Mouse (Mus musculus) adrenal gland, adult 2 months (tissue): ENCODE data around the gene Krtap3-3. TPM values are rescaled to one million over a fixed set of nuclear protein-coding genes. Genes with fewer than 3 reads are reported as not detected.

Experiments
- polyA plus RNA-seq: library from polyadenylated mRNA; depleted of rRNA; stranded (reverse); fragments of >200 nt; gene quantifications from 2 replicates; pipeline ENCODE4 v1.2.3, GENCODE M21; 2012; rRNA removed
- total RNA-seq, 2 experiments: library from RNA; stranded (reverse); gene quantifications; 2 replicates each; pipeline ENCODE4 v1.2.3; 2021

The Krtap3-3 gene
- total and polyA plus RNA-seq, 3 experiments: not detected

Other genes with a start within 250 kb of the Krtap3-3 start
Only the 30 nearest of the 34 such genes appear.
- gene Krt25, start 227.9 kb downstream of the Krtap3-3 start, total RNA-seq: not detected
- not detected in 2 replicates for gene Krt25, start 227.9 kb downstream of the Krtap3-3 start, polyA plus RNA-seq
- gene Krt26, start 212.9 kb downstream of the Krtap3-3 start, total RNA-seq: not detected
- gene Krt26, start 212.9 kb downstream of the Krtap3-3 start, polyA plus RNA-seq: not detected in 2 replicates
- not detected for gene Krt27, start 199.8 kb downstream of the Krtap3-3 start, total RNA-seq
- gene Krt27, start 199.8 kb downstream of the Krtap3-3 start, polyA plus RNA-seq: not detected in 2 replicates
- not detected for gene Krt28, start 176.0 kb downstream of the Krtap3-3 start, total RNA-seq
- gene Krt28, start 176.0 kb downstream of the Krtap3-3 start, polyA plus RNA-seq: not detected in 2 replicates
- gene Krt10, start 161.5 kb downstream of the Krtap3-3 start, total RNA-seq: 1 to 10 TPM; 5.5 to 5.8 TPM
- gene Krt10, start 161.5 kb downstream of the Krtap3-3 start, polyA plus RNA-seq: 0.43 and 0.56 TPM in 2 replicates
- not detected for gene Krt12, start 128.6 kb downstream of the Krtap3-3 start, total RNA-seq
- not detected in 2 replicates for gene Krt12, start 128.6 kb downstream of the Krtap3-3 start, polyA plus RNA-seq
- gene Krt20, start 112.7 kb downstream of the Krtap3-3 start, total RNA-seq: under 1 TPM; 0.14 to 0.20 TPM
- not detected in 2 replicates for gene Krt20, start 112.7 kb downstream of the Krtap3-3 start, polyA plus RNA-seq
- not detected for gene Krt23, start 57.7 kb downstream of the Krtap3-3 start, total RNA-seq
- gene Krt23, start 57.7 kb downstream of the Krtap3-3 start, polyA plus RNA-seq: 0.12 TPM in 1 of 2 replicates, not detected in the other
- not detected for gene Krt39, start 29.5 kb downstream of the Krtap3-3 start, total RNA-seq
- not detected in 2 replicates for gene Krt39, start 29.5 kb downstream of the Krtap3-3 start, polyA plus RNA-seq
- not detected for gene Krt40, start 7.7 kb downstream of the Krtap3-3 start, total RNA-seq
- gene Krt40, start 7.7 kb downstream of the Krtap3-3 start, polyA plus RNA-seq: not detected in 2 replicates
- not detected for gene Krtap3-2, start 6.0 kb upstream of the Krtap3-3 start, total RNA-seq
- not detected in 2 replicates for gene Krtap3-2, start 6.0 kb upstream of the Krtap3-3 start, polyA plus RNA-seq
- not detected for gene Gm11939, start 8.6 kb upstream of the Krtap3-3 start, total RNA-seq
- not detected in 2 replicates for gene Gm11939, start 8.6 kb upstream of the Krtap3-3 start, polyA plus RNA-seq
- not detected for gene Krtap3-1, start 15.8 kb upstream of the Krtap3-3 start, total RNA-seq
- gene Krtap3-1, start 15.8 kb upstream of the Krtap3-3 start, polyA plus RNA-seq: not detected in 2 replicates
- gene Krtap1-5, start 30.2 kb upstream of the Krtap3-3 start, total RNA-seq: not detected
- gene Krtap1-5, start 30.2 kb upstream of the Krtap3-3 start, polyA plus RNA-seq: not detected in 2 replicates
- gene Krtap1-4, start 32.8 kb upstream of the Krtap3-3 start, total RNA-seq: not detected
- gene Krtap1-4, start 32.8 kb upstream of the Krtap3-3 start, polyA plus RNA-seq: not detected in 2 replicates
- gene Krtap1-3, start 40.5 kb upstream of the Krtap3-3 start, total RNA-seq: not detected
- gene Krtap1-3, start 40.5 kb upstream of the Krtap3-3 start, polyA plus RNA-seq: not detected in 2 replicates
- not detected for gene Krtap9-3, start 47.2 kb upstream of the Krtap3-3 start, total RNA-seq
- not detected in 2 replicates for gene Krtap9-3, start 47.2 kb upstream of the Krtap3-3 start, polyA plus RNA-seq
- gene Gm11938, start 52.4 kb upstream of the Krtap3-3 start, total RNA-seq: not detected
- gene Gm11938, start 52.4 kb upstream of the Krtap3-3 start, polyA plus RNA-seq: not detected in 2 replicates
- not detected for gene Gm11937, start 59.3 kb upstream of the Krtap3-3 start, total RNA-seq
- not detected in 2 replicates for gene Gm11937, start 59.3 kb upstream of the Krtap3-3 start, polyA plus RNA-seq
- not detected for gene Krtap2-4, start 64.0 kb upstream of the Krtap3-3 start, total RNA-seq
- not detected in 2 replicates for gene Krtap2-4, start 64.0 kb upstream of the Krtap3-3 start, polyA plus RNA-seq
- not detected for gene Gm11562, start 69.6 kb upstream of the Krtap3-3 start, total RNA-seq
- not detected in 2 replicates for gene Gm11562, start 69.6 kb upstream of the Krtap3-3 start, polyA plus RNA-seq
- not detected for gene Krtap4-1, start 77.4 kb upstream of the Krtap3-3 start, total RNA-seq
- not detected in 2 replicates for gene Krtap4-1, start 77.4 kb upstream of the Krtap3-3 start, polyA plus RNA-seq
- not detected for gene Krtap4-2, start 84.2 kb upstream of the Krtap3-3 start, total RNA-seq
- gene Krtap4-2, start 84.2 kb upstream of the Krtap3-3 start, polyA plus RNA-seq: not detected in 2 replicates
- not detected for gene Krtap4-7, start 93.2 kb upstream of the Krtap3-3 start, total RNA-seq
- not detected in 2 replicates for gene Krtap4-7, start 93.2 kb upstream of the Krtap3-3 start, polyA plus RNA-seq
- not detected for gene Gm11555, start 99.4 kb upstream of the Krtap3-3 start, total RNA-seq
- not detected in 2 replicates for gene Gm11555, start 99.4 kb upstream of the Krtap3-3 start, polyA plus RNA-seq
- not detected for gene Gm11563, start 108.1 kb upstream of the Krtap3-3 start, total RNA-seq
- not detected in 2 replicates for gene Gm11563, start 108.1 kb upstream of the Krtap3-3 start, polyA plus RNA-seq
- not detected for gene Krtap4-6, start 115.1 kb upstream of the Krtap3-3 start, total RNA-seq
- not detected in 2 replicates for gene Krtap4-6, start 115.1 kb upstream of the Krtap3-3 start, polyA plus RNA-seq
- gene Gm14190, start 139.9 kb upstream of the Krtap3-3 start, total RNA-seq: not detected
- gene Gm14190, start 139.9 kb upstream of the Krtap3-3 start, polyA plus RNA-seq: not detected in 2 replicates
- not detected for gene Gm14180, start 183.4 kb upstream of the Krtap3-3 start, total RNA-seq
- gene Gm14180, start 183.4 kb upstream of the Krtap3-3 start, polyA plus RNA-seq: not detected in 2 replicates
- gene Gm11595, start 222.0 kb upstream of the Krtap3-3 start, total RNA-seq: not detected
- gene Gm11595, start 222.0 kb upstream of the Krtap3-3 start, polyA plus RNA-seq: not detected in 2 replicates